Mouse (Mus musculus) urinary bladder, postnatal 14 days (tissue): ENCODE measurements at regions not wholly inside any gene's neighbourhood (a gene's known extent, or its start where the extent isn't known, plus 50 kb on each side); places are given as distances from the start of the nearest gene placed in this dataset.
A peak's percentile ranks its signal among the peaks of the same experiment; 100 is the strongest.

Experiments
- DNase-seq: peaks from one replicate; pipeline ENCODE4 v3.0.0; 2021; ENCODE audit warnings: low spot score

DNA sequence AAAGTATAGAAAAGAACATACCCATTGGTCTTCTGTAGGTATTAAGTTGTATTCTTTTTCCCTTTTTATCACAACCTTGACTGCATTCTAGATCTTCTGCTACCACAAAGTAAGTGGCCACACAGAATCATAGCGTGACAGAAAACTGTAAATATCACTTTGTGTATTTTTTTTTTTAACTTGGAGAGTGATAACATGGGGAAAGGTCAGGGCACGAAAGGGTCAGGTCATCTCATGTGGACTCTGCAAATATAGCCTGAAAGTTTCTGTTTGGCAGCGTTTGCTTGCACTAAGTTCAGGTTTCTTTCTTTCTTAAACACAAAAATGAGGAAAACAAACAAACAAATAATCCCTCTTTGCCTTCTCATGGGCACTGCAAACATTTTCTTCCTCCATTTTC lies 1101.1 kb downstream of the Gsdmc2 start:
- no peak for DNase-seq

DNA sequence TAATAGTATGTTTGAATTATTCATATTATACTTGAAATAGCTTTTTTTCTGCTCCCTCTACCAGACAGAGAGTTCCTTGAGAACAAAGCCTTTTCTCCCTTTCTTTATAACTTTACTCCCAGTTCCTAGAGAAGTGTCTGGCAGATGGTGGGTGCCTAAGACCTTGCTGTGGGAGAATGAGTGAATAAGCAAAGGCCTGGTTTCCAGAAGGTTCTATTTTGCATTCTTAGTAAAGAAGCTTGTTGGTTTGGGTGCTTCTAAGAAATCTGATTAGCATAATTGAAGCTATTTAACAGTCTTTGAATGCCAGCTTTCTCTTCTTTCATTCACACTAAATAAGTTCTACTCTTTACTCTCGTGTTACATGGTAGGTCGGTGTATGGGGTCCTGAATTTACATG lies 1104.2 kb downstream of the Gsdmc2 start:
- no peak for DNase-seq

DNA sequence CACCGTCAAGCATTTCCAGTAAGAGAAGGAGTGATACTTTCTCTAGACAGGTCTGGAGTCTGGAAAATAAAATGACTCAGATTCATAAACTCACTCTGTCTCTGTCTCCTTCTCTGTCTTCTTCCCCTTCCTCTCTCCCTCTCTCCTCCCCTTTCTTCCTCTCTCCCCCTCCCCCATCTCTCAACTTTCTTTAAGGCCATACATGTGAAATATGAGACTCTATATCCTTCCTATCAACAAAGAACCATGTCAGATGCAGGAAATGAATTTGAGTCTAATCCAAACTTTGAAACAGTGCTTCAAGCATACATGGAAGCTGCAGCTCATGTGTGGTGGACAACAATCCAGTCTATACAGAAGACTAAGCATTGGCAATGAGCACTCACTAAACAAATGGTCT lies 1109.6 kb downstream of the Gsdmc2 start:
- DNase-seq = no peak

DNA sequence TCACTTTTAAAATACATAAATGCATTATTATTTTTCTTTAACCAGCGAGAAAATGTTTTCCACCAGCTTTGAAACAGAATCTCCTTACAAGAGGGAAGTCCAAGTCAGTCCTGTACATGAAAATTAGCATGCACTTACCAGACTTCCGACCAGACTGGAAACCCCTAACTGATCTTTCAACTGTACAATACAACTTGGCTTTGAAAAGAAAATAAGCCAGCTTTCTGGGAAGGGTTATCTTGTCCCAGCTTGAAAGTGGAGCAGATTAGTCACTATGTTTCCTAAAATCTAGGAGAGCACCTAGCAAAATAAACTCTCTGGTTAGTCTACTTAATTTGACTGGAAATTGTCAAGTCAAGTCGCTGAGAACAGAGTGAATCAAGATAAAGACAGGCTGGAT lies 1110.1 kb downstream of the Gsdmc2 start:
- DNase-seq = no peak

DNA sequence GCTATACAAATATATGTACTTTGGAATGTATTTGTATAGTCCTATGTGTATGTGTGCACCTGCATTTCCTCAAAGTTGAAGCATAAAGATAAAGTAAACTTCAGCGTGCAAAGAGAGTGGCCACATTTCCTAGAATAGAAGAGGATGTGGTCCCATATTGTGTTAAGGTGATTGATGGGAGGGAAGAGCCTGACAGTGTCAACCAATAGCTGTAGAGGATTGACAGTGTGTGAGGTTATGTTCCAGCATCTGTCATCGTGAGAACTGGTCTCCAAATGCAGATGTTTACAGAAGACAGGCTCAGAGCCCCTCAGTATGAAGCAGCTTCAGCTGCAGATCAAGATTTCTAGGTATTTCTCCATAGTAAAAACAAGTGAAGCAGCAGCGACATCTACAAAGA lies 1114.5 kb downstream of the Gsdmc2 start:
- no peak for DNase-seq

DNA sequence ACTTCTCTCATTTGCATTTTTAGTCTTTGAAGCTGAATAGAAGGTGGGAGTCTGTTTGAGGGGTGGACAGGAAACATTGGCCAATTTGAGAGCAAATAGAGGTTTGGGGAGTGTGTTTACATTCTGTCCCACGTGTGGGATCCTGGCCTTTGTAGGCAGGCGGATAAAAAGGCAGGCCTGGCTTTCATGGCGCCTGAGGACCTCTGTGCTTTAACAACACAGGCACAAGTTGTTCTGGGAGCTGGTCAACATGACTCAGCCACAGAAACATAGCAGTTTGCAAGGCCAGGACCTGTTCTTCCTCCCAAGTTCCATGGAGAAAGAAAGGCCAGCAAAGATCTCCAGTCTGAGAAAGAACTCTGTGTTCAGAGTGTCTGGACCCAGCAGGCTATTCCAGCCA lies 1130.7 kb downstream of the Gsdmc2 start:
- DNase-seq = no peak

DNA sequence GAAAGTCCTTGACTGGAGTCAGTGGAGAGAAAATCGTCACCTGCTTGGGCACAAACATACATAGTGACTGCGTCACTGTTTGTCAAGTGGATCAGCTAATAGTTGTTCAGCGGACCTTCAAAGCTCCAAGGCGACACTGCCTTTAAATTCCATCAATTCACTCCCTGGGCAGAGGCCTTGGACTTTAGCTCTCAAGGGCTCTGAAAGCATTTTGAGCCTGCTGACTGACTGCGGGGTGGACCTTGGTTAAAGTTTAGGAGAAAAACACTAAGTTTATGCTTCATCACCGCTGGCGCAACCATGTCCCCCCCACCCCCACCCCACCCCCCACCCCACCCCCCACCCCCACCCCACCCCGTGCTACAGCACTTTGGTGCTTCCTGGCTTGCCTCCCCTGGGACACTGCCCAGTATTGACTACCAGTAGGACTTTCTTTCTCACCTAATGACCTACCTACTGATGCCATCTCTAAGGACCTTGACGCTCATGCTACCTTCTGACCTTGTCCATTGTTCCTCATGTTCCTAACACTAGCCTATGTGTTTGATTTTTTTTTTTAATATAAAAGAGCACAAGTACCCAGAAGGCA lies 1132.3 kb downstream of the Gsdmc2 start:
- DNase-seq = no peak

DNA sequence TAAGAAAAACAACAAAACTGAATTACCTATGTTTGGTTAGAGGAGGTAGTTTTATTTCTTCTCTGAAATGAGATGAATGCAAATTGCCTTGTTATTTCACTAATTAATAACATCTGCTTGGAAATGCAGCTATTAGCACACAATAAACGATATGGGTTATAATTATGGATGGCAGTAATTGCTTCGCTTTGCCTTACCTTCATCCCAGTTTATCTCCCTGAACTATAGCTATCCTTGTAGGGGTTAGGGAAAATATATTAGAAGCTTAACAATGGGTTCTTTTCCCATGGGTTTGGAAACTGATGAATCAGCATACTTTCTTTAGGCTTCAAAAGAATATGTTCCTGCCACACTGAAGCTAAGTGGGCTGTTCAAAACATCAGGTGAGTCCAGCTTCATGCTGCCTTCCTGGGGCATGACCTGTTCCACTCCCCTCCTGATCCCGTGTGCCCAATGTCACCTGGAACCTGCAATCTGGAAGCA lies 1132.9 kb downstream of the Gsdmc2 start:
- no peak for DNase-seq

DNA sequence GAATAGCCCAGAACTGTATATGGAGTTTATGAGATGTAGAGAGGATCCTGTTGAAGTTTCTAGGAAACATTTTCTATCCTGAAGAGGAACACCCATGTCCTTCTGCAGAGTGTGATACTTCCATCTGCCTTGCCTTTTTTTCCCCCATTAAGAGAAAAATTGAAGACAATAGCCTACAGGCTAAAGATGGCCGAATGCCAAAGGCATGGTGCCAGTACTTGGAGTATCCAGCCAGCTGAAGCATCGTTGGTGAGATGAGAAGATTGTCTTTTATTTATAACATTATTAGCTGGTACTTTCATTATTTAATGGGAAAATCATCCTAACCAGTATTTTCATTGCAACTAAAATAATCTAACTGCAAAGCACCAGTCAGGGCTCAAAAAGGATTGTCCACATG lies 1135.4 kb downstream of the Gsdmc2 start:
- DNase-seq = peak; percentile 11

DNA sequence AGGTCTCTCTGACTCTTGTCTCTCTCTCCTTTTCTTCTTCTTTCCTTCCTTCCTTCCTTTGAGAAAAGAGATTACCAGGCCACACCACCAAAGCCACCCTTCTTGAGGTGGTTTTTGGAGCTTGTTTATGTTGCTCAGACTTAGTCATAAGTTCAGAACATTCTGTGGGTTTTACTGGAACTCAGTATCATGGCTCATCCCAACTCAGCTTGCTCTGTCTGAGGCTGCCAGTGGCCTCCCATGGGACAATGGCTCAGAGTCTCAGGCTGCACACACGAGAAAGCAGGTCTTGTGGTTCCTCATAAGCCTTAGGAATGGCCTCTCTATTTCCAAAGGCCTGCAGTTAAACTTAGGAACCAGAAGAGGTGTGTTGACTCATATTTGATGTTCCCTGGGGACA lies 1146.4 kb downstream of the Gsdmc2 start:
- no peak for DNase-seq

DNA sequence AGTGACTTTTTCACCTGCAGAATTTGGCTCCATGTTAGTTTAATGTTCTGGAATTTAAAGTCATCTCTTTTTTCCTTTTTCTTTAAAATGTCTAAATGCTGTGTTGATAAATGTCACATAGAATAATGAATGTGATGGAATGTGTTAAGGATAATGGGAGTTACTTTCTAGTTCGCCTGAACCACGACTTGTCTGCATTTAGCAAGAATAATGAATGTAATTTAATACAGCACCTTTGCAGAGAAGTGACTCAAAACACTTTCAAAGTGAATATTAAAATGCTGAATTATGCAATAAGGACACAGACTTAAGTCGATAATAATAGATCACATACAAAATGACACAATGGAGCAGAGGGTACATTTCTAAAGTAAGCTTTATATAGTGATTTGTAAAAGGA lies 1150.2 kb downstream of the Gsdmc2 start:
- no peak for DNase-seq

DNA sequence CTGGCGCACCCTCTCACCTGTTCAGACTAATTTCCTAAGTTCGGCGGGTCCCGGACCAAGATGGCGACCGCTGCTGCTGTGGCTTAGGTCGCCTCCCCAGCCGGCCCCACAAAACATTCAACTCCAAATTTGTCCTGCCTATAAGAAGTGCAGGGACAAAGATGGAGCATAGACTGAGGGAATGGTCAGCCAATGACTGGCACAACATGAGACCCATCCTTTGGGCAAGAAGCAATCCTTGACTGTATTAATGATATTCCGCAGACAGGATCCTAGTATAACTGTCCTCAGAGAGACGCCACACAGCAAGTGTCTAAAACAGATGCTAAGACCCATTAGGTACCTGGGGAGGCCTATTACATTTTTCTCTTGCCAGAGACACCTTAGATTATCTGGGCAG lies 1151.3 kb downstream of the Gsdmc2 start:
- DNase-seq = no peak

DNA sequence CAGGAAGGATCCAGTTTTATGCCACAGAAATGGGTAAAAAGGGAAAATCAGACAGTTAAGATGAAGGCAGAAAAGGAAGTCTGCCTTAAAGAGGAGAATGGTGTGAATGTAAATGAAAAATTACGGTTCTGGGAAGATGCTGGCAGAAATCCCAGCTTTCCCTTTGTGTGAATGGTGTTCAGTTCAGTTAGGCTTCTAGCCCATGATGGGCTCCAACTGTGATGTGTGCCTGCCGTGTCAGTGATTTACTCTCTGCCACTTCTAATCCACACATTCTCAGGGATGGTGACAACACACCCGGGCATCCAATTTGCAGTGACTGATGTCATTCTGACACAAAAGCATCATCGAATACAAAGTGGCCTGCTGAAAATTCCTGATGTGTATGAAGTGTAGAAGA lies 1171.6 kb downstream of the Gsdmc2 start:
- no peak for DNase-seq

DNA sequence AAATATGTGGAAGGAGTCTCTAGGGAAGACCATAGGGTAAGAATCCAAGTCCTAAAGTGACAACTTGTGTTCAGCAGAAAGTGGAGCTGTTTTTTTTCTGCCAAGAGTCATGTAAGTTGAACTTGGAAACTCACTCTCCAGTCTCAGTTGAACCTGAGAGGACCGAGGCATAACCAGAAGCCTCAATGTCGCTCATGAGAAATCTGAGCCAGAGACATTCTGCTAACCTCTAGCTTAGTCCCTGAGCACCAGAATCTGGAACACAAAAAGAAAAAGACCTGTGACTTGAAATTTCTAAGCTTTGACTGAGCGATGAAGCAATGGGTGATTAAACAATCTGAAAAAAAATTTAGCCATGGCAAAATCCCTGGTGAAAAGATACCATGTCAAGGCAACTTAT lies 1175.0 kb downstream of the Gsdmc2 start:
- DNase-seq = no peak

DNA sequence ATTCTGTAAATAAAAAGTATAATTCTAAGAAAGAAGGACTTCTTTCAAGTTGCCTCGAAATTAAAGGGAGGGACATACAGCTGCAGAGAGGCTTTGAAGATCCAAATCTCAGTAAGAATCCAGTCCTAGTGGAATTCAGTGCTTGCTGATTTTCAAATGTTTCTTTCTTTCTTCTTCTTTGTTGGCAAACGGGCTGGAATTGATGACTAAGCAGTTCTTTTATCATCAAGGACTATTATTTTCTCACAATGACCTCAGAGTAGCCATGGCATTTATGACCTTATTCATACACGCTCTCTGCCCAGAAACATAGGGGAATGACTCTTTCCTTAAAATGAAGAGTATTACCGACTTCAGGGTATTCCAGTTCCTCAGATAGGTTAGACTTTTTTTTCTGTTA lies 1185.9 kb downstream of the Gsdmc2 start:
- no peak for DNase-seq

DNA sequence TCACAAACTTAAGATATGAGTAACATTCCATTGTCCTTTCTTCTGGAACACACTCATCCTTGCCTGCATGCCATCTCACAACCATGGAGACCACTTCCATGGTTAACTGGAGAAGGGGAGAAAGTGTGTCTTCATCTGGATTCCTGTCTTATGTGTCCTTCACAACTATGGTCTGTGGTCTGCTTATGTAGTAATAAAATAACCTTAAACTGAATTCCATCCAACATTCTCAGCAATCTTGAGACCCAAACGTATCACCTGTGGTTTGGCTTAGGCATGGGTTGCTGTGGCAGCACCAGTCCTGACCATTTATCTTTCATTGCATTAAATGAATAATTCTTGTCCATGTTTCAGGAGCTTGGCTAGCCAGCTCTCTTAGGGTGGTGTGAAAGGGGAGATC lies 1186.3 kb downstream of the Gsdmc2 start:
- no peak for DNase-seq

DNA sequence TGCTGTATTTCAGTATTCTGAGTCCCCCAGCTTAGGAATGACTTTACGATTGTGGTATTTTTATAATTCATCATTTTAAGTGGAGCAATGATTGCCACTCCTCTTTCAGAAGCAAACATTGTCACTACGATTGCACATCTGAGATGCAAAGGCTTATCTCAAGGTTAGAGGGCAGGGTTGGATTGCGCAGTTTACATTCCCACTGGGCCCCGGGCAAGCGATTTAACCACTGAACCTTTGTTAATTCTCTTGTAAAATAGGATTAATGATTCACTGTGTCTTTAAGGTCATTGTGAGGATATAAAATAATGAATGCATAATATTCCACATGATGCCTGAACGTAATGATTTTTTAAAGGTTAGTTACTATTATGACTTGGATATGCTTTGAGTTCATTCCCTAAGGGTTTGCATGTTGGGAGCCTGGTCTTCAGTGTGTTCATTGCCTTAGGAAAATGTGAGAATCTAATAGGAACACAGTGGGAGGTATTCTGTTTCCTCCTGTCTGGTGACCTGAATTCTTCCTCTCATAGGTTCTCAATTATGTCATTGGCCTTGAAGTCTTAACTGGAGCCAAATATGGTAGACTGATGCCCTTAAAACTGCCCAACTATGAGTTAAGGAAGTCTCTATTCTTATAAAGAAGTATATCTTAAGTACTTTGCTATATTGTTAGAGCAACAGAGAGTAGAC lies 1198.4 kb downstream of the Gsdmc2 start:
- no peak for DNase-seq

DNA sequence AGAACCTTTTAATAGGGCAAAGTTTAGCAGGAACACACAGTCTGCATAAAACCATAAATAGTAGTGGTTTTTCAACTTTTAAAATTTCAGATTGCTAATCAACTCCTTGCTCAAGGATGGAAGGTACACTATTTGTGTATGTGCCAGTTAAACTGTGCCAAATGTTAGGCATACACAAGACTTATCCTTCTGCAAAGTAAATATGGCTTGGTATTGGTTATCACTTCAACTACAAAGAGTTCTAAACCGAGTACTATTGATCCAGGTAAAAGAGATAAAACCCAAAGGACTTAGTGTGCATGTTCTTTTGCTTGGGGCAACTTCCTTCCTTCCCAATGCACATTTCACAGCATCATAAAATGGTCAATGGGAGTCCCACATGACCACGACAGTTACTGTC lies 1200.2 kb downstream of the Gsdmc2 start:
- DNase-seq = no peak

DNA sequence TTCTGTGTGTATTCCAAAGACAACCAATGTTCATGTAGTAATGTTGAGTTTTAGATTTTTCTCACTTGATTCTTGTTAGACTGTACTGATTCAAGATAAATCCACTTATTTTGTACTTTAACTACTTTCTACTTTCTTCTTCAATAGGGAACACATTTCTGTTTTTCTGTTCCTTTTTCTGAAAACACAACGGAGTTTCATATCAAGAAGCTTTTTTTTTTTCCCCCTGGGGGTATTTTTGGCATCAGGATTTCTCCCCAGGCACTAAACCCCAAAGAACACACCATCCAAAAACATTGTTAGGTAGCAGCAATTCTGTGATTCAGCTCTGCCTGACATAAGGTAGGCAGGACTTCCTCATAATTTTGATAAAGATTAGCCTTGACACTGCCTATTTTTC lies 1200.7 kb downstream of the Gsdmc2 start:
- no peak for DNase-seq

DNA sequence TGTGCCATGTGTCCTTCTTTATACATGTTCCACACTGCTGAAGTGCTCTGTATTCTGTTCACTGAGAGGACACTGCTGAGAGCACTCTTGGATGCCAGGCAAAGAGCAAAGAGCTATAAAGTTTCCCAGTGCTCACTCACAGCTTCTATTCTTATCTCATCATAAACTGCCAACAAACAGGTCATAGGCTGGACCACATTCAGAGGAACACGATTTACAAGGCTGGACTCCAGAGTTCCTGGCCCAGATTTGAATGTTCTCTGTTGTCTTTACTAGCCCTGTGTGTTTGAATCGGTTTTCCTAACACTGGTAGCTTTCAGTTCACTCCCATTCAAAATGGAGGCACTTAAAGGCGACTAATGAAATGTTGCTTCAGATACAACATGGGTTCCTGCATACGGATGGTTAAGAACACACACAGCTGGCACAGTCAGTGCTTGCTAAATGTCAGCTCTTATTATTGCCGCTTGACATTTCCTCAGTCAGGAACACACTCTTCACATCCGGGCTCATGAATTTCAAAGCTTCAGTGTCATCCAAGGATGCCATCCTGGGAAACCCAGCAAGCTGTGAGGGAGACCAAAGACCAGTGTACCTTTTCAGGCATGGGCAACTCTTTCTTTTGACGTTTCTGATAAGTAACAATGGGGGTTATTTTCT lies 1203.8 kb downstream of the Gsdmc2 start:
- no peak for DNase-seq

DNA sequence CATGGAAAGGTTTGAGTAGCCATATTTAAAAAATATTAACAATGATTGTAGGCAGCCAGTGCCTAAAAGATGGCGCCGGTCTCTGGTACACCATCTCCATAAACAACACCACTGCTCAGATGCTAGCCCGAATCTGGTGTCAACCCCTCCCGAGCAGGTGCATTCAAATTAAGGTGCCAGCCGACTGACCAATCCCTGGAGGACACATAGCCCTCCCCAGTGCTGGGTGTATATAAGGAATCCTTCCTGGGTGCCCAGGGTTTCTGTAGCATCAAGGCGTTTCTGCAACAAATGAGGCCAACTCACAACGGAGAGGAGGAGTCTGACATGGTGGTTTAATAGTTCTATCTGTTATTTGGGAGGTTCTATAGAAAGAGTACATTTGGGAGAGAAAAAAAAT lies 1219.6 kb downstream of the Gsdmc2 start:
- DNase-seq = no peak

DNA sequence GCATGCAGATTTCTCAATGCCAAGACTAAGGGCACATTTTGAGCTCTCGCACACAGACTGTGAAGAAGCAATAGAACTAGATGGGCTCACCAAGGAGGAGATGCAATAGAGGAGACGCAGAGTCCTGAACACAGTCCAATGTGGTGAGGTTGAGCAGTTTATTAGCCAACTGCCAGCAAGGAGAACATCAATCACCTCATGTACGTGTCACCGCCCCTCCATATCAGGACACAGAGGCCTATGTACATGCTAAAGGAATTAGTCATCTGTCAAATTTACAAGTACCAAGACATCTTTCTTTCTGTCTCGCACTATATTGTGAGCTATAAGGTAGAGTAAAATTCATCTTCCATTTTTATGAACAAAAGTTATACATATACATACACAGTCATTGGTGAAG lies 1228.9 kb downstream of the Gsdmc2 start:
- no peak for DNase-seq

DNA sequence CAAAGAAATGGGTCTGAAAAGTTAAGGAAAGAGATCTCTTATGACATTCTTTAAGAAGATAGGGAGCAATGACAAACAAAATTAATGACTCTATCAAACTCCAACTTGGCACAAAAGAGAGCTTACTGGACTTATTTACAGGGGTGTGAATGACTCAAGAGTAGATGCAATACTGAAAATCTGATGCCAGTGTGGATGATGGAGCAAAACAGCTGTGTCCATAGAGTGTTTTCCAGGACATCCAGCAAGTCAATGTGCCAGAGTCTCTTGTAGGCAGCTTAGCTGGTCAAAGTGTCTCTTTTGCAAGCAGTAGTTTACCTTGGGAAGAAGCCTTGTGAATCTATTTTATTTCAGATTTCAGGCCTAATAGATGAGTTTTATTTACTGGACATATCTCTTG lies 1248.2 kb downstream of the Gsdmc2 start:
- no peak for DNase-seq

DNA sequence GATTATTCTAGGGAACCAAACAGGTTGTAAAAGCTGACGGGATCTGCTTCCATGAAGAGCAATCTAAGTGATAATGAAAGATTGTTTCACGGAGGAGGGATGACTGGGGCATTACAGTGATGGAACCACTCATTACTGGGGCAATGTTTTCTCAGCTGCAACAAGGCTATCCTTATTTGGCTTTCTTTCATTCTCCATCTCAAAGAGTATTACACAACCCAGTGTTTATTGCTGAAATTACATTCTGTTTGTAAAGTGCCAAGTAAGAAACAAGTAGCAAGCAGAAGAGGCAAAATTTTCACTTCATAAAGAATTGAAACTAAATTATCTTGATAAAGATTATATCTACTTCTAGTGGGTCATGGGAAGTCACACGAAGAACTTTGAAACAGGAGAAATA lies 1256.4 kb downstream of the Gsdmc2 start:
- DNase-seq = no peak
